Mouse (Mus musculus) regulatory T cell (primary cell): Measurements from ENCODE around the gene Ufsp2.

Experiments
- in situ Hi-C: fragments of 300-600 bp; cut with MboI, MseI; formaldehyde crosslinking; loops from one replicate; pipeline ENCODE4 v1.15.1; 2025; ENCODE audit warnings: high pct_unique_total_duplicates

Gene Ufsp2

DNA sequence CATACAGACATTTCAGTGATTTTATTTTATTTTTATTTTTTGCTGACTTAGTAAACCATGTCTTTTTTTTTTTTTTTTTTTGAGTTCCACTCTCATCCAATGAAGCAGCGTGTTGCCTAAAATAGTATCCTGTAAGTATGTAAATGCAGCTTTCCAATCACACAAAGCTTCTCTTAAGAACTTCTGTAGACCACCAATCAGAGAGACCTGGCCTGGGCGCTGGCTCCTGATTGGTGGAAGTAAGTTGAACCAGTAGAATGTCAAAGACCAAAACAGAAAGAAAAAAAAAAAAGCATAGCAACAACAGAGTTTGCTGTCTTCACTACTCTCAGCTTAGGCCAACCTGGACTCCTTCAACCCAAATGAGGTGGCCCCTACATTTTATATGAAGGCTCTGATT lies 35.0 kb downstream of the Ufsp2 start:
- in situ Hi-C loops: no loop called here

DNA sequence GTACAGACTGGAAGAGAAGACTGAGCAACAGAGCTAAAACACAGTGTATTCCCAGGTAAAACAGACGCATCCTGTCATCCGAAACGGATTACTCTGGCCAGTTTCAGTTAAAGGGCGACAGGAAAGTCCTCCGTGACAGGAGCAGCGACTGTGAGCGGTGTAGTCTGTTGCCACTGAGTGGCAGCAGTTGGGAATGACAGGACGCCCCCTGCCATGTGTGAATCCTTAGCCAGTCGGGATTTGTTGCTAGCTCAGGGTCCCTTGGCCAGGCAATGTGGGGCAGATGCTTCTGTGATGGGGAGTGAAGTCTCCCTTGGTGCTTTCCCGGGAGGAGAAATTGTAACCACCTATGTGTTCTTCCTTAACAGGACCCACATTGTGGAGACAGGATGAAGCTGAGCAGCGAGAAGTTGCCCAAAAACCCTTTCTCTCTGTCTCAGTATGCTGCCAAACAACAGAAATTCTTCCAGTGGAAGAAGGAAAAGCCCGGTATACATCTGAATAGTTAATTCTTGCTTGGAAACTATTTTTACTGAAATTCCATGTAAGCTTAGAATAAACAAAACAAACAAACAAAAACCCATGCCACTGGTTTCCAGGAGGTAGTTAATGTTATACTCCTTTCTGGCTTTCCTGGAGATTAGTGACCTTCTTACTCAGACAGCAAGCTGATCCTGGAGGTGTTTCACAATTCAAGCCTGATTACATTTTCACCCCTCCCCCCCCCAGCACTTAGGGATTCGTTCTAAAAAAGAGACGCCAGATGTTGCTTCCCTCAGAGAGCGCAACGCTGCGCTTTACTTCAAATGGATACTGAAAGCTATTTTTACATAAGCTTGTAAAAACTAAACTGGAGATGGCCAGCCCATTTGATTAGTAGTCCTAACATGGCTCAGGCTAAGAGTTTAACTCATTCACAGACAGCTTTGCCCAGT lies 35.7 kb downstream of the Ufsp2 start:
- in situ Hi-C loops: no loop called here

DNA sequence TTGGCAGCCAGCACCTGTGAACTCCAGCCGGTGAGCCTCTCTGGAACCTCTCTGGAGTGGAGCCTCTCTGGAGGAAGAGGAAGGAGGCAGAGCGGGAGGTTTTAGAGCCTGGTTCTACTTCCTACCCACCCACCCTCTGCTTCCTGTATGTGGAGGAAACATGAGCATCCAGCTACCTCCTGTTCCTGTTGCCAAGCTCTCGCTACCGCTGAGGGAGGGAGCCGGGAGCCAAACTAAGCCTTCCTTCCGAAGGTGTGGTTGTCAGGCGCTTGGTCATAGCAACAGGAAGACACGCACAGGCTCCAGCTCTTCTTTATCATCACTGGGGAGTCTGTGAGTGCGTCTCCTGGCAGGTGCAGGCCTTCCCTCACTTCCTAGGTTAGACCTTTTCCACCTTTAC lies 46.9 kb downstream of the Ufsp2 start:
- in situ Hi-C loops: no loop called here

DNA sequence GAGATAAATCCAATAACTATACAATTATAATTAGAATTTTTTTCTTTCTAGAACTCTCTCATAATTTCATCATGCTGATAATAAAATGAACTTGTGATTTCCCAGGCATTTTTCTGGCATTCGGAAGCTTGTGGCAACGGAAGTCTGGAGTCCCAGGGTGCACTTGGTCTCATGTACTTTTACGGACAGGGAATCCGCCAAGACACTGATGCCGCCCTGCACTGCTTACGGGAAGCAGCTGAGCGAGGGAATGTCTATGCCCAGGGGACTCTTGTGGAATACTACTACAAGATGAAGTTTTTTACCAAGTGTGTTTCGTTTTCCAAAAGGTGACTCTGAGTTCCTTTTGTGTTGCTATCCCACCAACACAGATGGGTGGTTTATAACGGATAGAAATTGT lies 47.4 kb downstream of the Ufsp2 start:
- in situ Hi-C loops: no loop called here

DNA sequence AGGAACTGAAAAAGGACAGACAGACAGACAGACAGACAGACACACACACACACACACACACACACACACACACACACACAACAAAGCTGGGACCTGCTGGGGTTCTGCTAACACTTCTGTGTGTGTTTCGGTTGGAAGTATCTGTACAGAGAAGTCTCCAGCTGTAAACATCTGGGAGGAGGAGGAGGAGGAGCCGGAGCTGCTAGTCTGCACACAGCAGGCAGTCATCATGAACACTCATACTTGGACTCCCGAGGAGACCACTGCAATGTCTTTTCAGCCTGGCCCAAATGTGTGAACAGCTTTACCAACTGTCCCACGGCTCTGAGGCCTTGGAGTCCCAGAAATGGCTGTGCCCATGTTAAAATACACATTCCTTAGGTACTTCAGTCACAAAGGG lies 49.1 kb downstream of the Ufsp2 start:
- in situ Hi-C loops: no loop called here

DNA sequence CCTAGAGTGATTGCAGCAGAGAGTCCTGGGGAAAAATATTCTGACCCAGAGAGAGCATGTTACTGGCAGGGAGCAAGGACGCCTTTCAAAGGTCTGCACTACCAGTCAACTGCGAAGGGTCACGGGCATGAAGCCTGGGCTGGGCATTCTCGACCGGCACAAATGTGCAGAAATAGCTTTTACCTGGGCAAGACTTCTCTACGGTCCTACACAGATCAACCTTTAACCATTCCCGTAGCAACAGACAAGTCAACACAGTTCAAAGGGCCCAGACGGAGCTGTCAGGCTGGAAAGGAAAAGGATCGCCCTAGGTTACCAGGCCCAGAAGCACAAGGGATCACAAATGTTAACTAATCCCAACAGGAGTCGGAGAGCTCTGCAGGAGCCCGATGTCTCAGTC lies 60.9 kb downstream of the Ufsp2 start:
- in situ Hi-C loops: loop anchor here (5.0 kb wide), 1 partner anchor 71 kb away; no protein-coding TSS in a partner anchor

DNA sequence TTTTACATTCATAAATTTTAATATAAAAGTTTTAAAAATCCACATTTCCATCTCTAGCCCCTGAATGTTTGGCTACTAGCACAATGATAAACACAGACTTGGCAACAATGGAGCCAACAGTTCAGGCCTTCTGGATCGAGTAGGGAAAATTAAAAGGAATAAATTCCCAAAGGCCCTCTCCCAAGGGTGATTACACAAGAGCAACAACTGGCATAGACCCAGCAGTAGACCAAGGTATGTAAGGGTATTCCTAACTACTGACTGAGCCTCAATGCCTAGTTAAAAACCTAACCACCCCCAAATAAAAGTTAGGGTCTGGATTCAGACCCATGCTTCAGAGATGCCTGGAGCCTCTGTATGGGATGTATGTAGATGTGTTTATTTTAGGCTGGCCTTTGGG lies 64.3 kb downstream of the Ufsp2 start:
- in situ Hi-C loops: loop anchor here (5.0 kb wide), 1 partner anchor 68 kb away; no protein-coding TSS in a partner anchor

DNA sequence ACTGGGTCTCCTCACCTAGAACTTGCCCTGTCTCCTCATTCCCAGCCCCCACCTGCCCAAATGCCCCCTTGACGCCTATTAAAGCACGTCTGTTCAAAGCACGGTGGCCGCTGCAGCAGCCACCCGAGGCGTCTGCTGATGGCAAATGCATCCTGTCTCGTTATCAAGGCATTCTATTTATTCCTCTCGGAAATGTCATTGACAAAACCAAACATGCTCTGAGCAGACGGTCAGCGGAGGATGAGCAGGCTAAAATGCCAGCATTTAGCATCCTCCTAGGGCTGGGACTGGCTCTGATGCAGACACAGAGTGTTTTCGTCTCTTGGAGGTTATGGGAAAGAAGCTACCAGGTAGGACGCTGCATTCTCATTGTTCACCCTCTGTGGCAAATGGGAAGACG lies 64.9 kb downstream of the Ufsp2 start:
- in situ Hi-C loops: no loop called here
